Mouse (Mus musculus) erythroblast, adult 5-6 weeks (primary cell): ENCODE results near the gene Hemk1. TPM values are rescaled to one million over a fixed set of nuclear protein-coding genes. Genes with fewer than 3 reads are reported as not detected.

ENCODE experiments used
- ATAC-seq: replicated peaks from 2 replicates; pipeline ENCODE4 v1.8.0; 2016; ENCODE audit warnings: moderate number of reproducible peaks, mild to moderate bottlenecking, moderate TSS enrichment, inconsistent platforms; ENCODE audit not compliant: poor library complexity, low FRiP score, severe bottlenecking
- total RNA-seq, 2 experiments: library from RNA; stranded (forward) in 1 of 2; stranded (reverse) in 1 of 2; fragments of 150-400 nt in 1 of 2; fragments of 200-764, 138-1000 nt in 1 of 2; gene quantifications; 2 replicates each; pipeline versions ENCODE4 v1.2.3 to v1.2.4; 2015 to 2017; ENCODE audit warnings: low replicate concordance in 2 of 2

Hemk1 gene
- total RNA-seq, 2 experiments from 2014 or later, result 0.94 TPM; not detected in 1

GRCm38 (mm10) chr9:107278527-107279377 is 59.4 kb downstream of the Hemk1 start:
- no peak for ATAC-seq

GRCm38 (mm10) chr9:107278126-107278525 is 60.0 kb downstream of the Hemk1 start:
- ATAC-seq, result no peak

GRCm38 (mm10) chr9:107277603-107278002 is 60.5 kb downstream of the Hemk1 start:
- ATAC-seq, result no peak

Other genes with a start within 250 kb of the Hemk1 start
- gene Dock3, start 106.4 kb downstream of the Hemk1 start, total RNA-seq (2015; ENCODE audit: low replicate concordance), result 1.5 TPM in 1 of 2 replicates, not detected in the other
- not detected in 2 replicates for gene Dock3, start 106.4 kb downstream of the Hemk1 start, total RNA-seq (2017; ENCODE audit: low replicate concordance)
- gene Mapkapk3, start 48.5 kb downstream of the Hemk1 start, total RNA-seq (2015; ENCODE audit: low replicate concordance), result 10.8 and 25.3 TPM in 2 replicates
- 25.1 and 41.4 TPM in 2 replicates for gene Mapkapk3, start 48.5 kb downstream of the Hemk1 start, total RNA-seq (2017; ENCODE audit: low replicate concordance)
- 2.1 and 7.9 TPM in 2 replicates for gene Cish, start 42.3 kb downstream of the Hemk1 start, total RNA-seq (2015; ENCODE audit: low replicate concordance)
- 2.0 and 4.7 TPM in 2 replicates for gene Cish, start 42.3 kb downstream of the Hemk1 start, total RNA-seq (2017; ENCODE audit: low replicate concordance)
- gene 6430571L13Rik, start 2.3 kb upstream of the Hemk1 start, total RNA-seq (2015; ENCODE audit: low replicate concordance), result not detected in 2 replicates
- gene 6430571L13Rik, start 2.3 kb upstream of the Hemk1 start, total RNA-seq (2017; ENCODE audit: low replicate concordance), result not detected in 2 replicates
- gene Cacna2d2, start 61.3 kb upstream of the Hemk1 start, total RNA-seq (2015; ENCODE audit: low replicate concordance), result 0.63 TPM in 1 of 2 replicates, not detected in the other
- gene Cacna2d2, start 61.3 kb upstream of the Hemk1 start, total RNA-seq (2017; ENCODE audit: low replicate concordance), result not detected in 2 replicates
- 1.9 and 2.5 TPM in 2 replicates for gene Tmem115, start 195.6 kb upstream of the Hemk1 start, total RNA-seq (2015; ENCODE audit: low replicate concordance)
- gene Tmem115, start 195.6 kb upstream of the Hemk1 start, total RNA-seq (2017; ENCODE audit: low replicate concordance), result 5.9 and 6.0 TPM in 2 replicates
- gene Cyb561d2, start 203.8 kb upstream of the Hemk1 start, total RNA-seq (2015; ENCODE audit: low replicate concordance), result 7.5 and 11.1 TPM in 2 replicates
- gene Cyb561d2, start 203.8 kb upstream of the Hemk1 start, total RNA-seq (2017; ENCODE audit: low replicate concordance), result 4.7 and 6.7 TPM in 2 replicates
- gene Nprl2, start 203.9 kb upstream of the Hemk1 start, total RNA-seq (2015; ENCODE audit: low replicate concordance), result 0.77 and 4.4 TPM in 2 replicates
- 1.3 and 10.1 TPM in 2 replicates for gene Nprl2, start 203.9 kb upstream of the Hemk1 start, total RNA-seq (2017; ENCODE audit: low replicate concordance)
- gene Zmynd10, start 208.9 kb upstream of the Hemk1 start, total RNA-seq (2015; ENCODE audit: low replicate concordance), result not detected in 2 replicates
- not detected in 2 replicates for gene Zmynd10, start 208.9 kb upstream of the Hemk1 start, total RNA-seq (2017; ENCODE audit: low replicate concordance)
- 6.1 and 7.3 TPM in 2 replicates for gene Rassf1, start 213.2 kb upstream of the Hemk1 start, total RNA-seq (2015; ENCODE audit: low replicate concordance)
- 14.8 TPM in 2 replicates for gene Rassf1, start 213.2 kb upstream of the Hemk1 start, total RNA-seq (2017; ENCODE audit: low replicate concordance)
- 6.7 and 8.3 TPM in 2 replicates for gene Tusc2, start 224.9 kb upstream of the Hemk1 start, total RNA-seq (2015; ENCODE audit: low replicate concordance)
- 4.7 and 5.3 TPM in 2 replicates for gene Tusc2, start 224.9 kb upstream of the Hemk1 start, total RNA-seq (2017; ENCODE audit: low replicate concordance)
- 1.9 and 2.7 TPM in 2 replicates for gene Hyal2, start 229.6 kb upstream of the Hemk1 start, total RNA-seq (2015; ENCODE audit: low replicate concordance)
- 3.9 and 4.9 TPM in 2 replicates for gene Hyal2, start 229.6 kb upstream of the Hemk1 start, total RNA-seq (2017; ENCODE audit: low replicate concordance)
- 2.7 and 9.8 TPM in 2 replicates for gene Hyal1, start 238.6 kb upstream of the Hemk1 start, total RNA-seq (2015; ENCODE audit: low replicate concordance)
- gene Hyal1, start 238.6 kb upstream of the Hemk1 start, total RNA-seq (2017; ENCODE audit: low replicate concordance), result 4.2 and 7.4 TPM in 2 replicates
- 13.4 and 20.2 TPM in 2 replicates for gene Naa80, start 240.5 kb upstream of the Hemk1 start, total RNA-seq (2015; ENCODE audit: low replicate concordance)
- 9.5 and 17.9 TPM in 2 replicates for gene Naa80, start 240.5 kb upstream of the Hemk1 start, total RNA-seq (2017; ENCODE audit: low replicate concordance)
- 2.3 and 2.9 TPM in 2 replicates for gene Hyal3, start 242.5 kb upstream of the Hemk1 start, total RNA-seq (2015; ENCODE audit: low replicate concordance)
- 1.1 and 1.4 TPM in 2 replicates for gene Hyal3, start 242.5 kb upstream of the Hemk1 start, total RNA-seq (2017; ENCODE audit: low replicate concordance)
- 207 and 270 TPM in 2 replicates for gene Ifrd2, start 249.3 kb upstream of the Hemk1 start, total RNA-seq (2015; ENCODE audit: low replicate concordance)
- 204 and 217 TPM in 2 replicates for gene Ifrd2, start 249.3 kb upstream of the Hemk1 start, total RNA-seq (2017; ENCODE audit: low replicate concordance)